Mouse (Mus musculus) G1E (cell line): ENCODE measurements around the gene Syf2. TPM values are rescaled to one million over a fixed set of nuclear protein-coding genes. Genes with fewer than 3 reads are reported as not detected.

Source experiments
- ATAC-seq: 2 replicates; pipeline ENCODE4 v1.8.0; 2016; ENCODE audit warnings: mild to moderate bottlenecking; ENCODE audit not compliant: insufficient number of reproducible peaks, poor library complexity, low FRiP score, severe bottlenecking; ENCODE audit errors: extremely low read depth
- DNase-seq: peaks from one replicate; pipeline ENCODE4 v3.0.0; 2012; ENCODE audit warnings: low spot score
- H3K27me3 ChIP-seq: 2 replicates; pipeline ENCODE4 v1.6.1; 2012; ENCODE audit warnings: mild to moderate bottlenecking, low read length, inconsistent platforms; ENCODE audit not compliant: insufficient read depth
- H3K36me3 ChIP-seq: replicated peaks from 2 replicates; pipeline ENCODE3; 2012; ENCODE audit warnings: mild to moderate bottlenecking, inconsistent platforms
- H3K4me1 ChIP-seq: 2 replicates; pipeline ENCODE4 v1.6.1; 2012; ENCODE audit warnings: low read depth, low read length, inconsistent platforms, mixed read lengths; ENCODE audit not compliant: insufficient read depth
- H3K4me3 ChIP-seq: 2 replicates; pipeline ENCODE4 v1.5.1; 2012; ENCODE audit warnings: low read depth, mild to moderate bottlenecking, inconsistent platforms, low read length, moderate library complexity, mixed read lengths
- H3K9me3 ChIP-seq: replicated peaks from 2 replicates; pipeline ENCODE4 v1.6.1; 2012; ENCODE audit warnings: inconsistent platforms
- CTCF ChIP-seq: IDR thresholded peaks from 2 replicates; pipeline ENCODE4 v1.5.1; 2012; ENCODE audit warnings: low read depth, low read length, inconsistent platforms, mixed read lengths
- GATA1 ChIP-seq: IDR thresholded peaks from 2 replicates; pipeline ENCODE4 v1.6.1; 2012; ENCODE audit warnings: borderline replicate concordance, low read length, inconsistent platforms, mixed read lengths
- GATA2 ChIP-seq: IDR thresholded peaks from 2 replicates; pipeline ENCODE4 v1.6.1; 2012; ENCODE audit warnings: low read depth, low read length, inconsistent platforms, borderline replicate concordance
- POLR2AphosphoS5 ChIP-seq: IDR thresholded peaks from 2 replicates; pipeline ENCODE4 v1.6.1; 2012; ENCODE audit warnings: low read depth, low read length, inconsistent platforms; ENCODE audit not compliant: insufficient replicate concordance
- TAL1 ChIP-seq: conservative IDR thresholded peaks from 2 replicates; pipeline ENCODE4 v1.6.1; 2012; ENCODE audit warnings: low read depth, low read length, inconsistent platforms, mixed read lengths
- polyA plus RNA-seq: library from polyadenylated mRNA; stranded (reverse); fragments of >175 nt; gene quantifications from 2 replicates; pipeline ENCODE4 v1.2.3, GENCODE M21; 2012
- total RNA-seq, 2 experiments: library from RNA; stranded (forward) in 1 of 2; stranded (reverse) in 1 of 2; fragments of 200-1000 nt in 1 of 2; fragments of >200 nt in 1 of 2; fragmentation: Nextera tagmentation in 1 of 2; gene quantifications; 2 replicates each; pipeline ENCODE4 v1.2.3; 2014 to 2017

The Syf2 gene
- total and polyA plus RNA-seq, 3 experiments: 48.8 to 187 (median 52.3) TPM

- Histone ChIP-seq H3K27me3 (no peaks in the 10 kb centered on the region), H3K36me3 (peaks cover 77% of the 10 kb centered on the region), H3K9me3 (no peaks in the 10 kb centered on the region), H3K4me3 (no peak overlapping the region), H3K4me1 (peaks cover 60% of the 10 kb centered on the region)
- DNase-seq (no peak), ATAC-seq (no peak)
- peak; percentile 93 for TF ChIP-seq POLR2AphosphoS5
- no peak for TF ChIP-seq GATA1
Measured at GRCm38 (mm10) chr4:134929536-134929935, 1.2 kb upstream of the Syf2 start.

GRCm38 (mm10) chr4:134930190-134930589 is 508 bp upstream of the Syf2 start:
- ATAC-seq (no peak), DNase-seq (no peak)
- TF ChIP-seq CTCF: no peak
- TF ChIP-seq TAL1: no peak
- no peak for TF ChIP-seq GATA2
- TF ChIP-seq GATA1: no peak
- TF ChIP-seq POLR2AphosphoS5: no peak
- peaks cover 77% of the 10 kb centered on the region for H3K36me3 ChIP-seq
- no peaks in the 10 kb centered on the region for H3K27me3 ChIP-seq
- H3K4me1 ChIP-seq: peaks cover 59% of the 10 kb centered on the region
- H3K9me3 ChIP-seq: no peaks in the 10 kb centered on the region
- peak overlapping the region; percentile 99; the same call in 1 of the 2 replicates for H3K4me3 ChIP-seq

GRCm38 (mm10) chr4:134937240-134938176 is 6.8 kb downstream of the Syf2 start:
- H3K4me3 ChIP-seq: no peak overlapping the region
- ATAC-seq (no peak), DNase-seq (no peak)
- H3K9me3 ChIP-seq: no peaks in the 10 kb centered on the region
- H3K27me3 ChIP-seq: peaks cover 18% of the 10 kb centered on the region
- TF ChIP-seq POLR2AphosphoS5: no peak; the same call in 1 of the 2 replicates
- no peak for TF ChIP-seq GATA2
- H3K36me3 ChIP-seq: peaks cover 58% of the 10 kb centered on the region
- peaks cover 21% of the 10 kb centered on the region; the same call in 1 of the 2 replicates for H3K4me1 ChIP-seq

- no peak for DNase-seq
- no peak for ATAC-seq
Measured at GRCm38 (mm10) chr4:134939900-134940299, 9.2 kb downstream of the Syf2 start.

GRCm38 (mm10) chr4:134943758-134944538 is 13.2 kb downstream of the Syf2 start:
- Histone ChIP-seq H3K9me3 (no peaks in the 10 kb centered on the region), H3K4me1 (peaks cover 30% of the 10 kb centered on the region), H3K4me3 (no peak overlapping the region), H3K36me3 (no peaks in the 10 kb centered on the region), H3K27me3 (peaks cover 44% of the 10 kb centered on the region)
- no peak for ATAC-seq
- no peak for DNase-seq
- TF ChIP-seq GATA1: no peak
- no peak for TF ChIP-seq GATA2
- TF ChIP-seq CTCF: no peak
- no peak for TF ChIP-seq POLR2AphosphoS5
- no peak for TF ChIP-seq TAL1

More at GRCm38 (mm10) chr4:134939900-134940299, 9.2 kb downstream of the Syf2 start:
- peaks cover 19% of the 10 kb centered on the region for H3K4me1 ChIP-seq
- H3K4me3 ChIP-seq: no peak overlapping the region
- H3K36me3 ChIP-seq: peaks cover 34% of the 10 kb centered on the region
- no peak for TF ChIP-seq POLR2AphosphoS5
- no peak for TF ChIP-seq CTCF
- TF ChIP-seq GATA2: no peak
- no peak for TF ChIP-seq GATA1
- no peak for TF ChIP-seq TAL1
- no peaks in the 10 kb centered on the region for H3K9me3 ChIP-seq
- peaks cover 42% of the 10 kb centered on the region for H3K27me3 ChIP-seq
